Mouse (Mus musculus) urinary bladder, adult 18-20 months (tissue): ENCODE data around the gene Gsc.
"Not testable (repeated sequence)": the region's sequence is repeated elsewhere in the genome, so short reads cannot be mapped to it uniquely, and the experiment has no call there.

Experiments used
- DNase-seq, 2 experiments: peaks; one replicate each; pipeline ENCODE4 v3.0.0; 2022; ENCODE audit warnings: low spot score in 2 of 2, mixed read lengths in 2 of 2

Gsc gene

DNA sequence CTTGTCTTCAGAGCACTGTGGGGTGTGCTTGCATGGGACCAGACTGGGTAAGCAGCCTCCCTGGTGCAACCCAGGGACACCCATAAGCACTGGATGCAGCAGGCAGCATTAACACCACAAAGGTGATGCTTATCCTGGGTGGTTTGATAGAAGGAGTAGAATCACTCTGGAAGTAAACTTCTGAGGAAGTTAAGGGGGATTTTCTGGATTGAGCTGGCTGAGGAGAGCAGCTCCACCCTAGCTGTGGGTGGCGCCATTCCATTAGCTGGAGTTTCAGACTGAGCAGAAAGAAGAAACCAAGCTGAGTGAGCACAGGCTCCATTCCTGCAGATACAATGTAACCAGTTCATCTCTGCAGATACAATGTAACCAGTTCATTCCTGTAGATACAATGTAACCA, 20.1 kb downstream of the Gsc start:
- no peak for DNase-seq

DNA sequence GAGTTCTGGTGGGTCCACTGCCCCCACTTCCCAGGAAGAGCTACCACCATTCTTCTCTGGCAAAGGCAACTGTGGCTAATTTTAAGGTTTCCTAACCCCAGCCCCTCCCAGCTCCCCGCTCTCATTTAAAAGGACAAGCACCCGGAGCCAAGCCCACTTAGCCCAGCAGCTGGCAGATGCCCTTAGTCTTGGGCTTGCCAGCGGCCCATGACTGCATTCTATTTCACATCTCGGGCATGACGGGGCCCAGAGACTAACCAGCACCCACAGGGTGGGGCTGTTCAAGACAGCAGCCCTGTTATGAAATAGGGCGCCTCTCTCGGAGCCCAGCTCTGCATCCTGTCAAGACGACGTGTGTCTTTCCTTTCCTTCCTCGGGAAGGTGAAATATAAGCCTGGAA, 22.9 kb downstream of the Gsc start:
- DNase-seq: no peak

DNA sequence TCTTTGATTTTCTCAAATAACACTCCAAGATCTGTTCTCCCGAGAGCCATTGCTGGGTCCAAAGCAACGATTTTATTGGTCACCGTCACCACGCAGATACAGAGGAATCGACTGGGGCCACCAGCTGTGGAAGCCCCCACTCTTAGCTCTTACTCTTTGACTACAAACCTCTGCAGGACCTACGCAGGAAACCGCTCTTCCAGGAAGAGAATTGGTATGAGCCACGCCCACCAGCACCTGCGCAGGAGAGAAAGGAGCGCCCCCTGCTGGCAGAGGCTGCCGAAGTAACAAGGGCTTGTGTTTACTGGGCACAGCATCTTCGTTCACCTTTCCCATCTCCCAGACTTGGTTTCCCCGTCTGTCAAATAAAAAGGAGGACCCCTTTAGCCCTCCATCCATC, 25.0 kb downstream of the Gsc start:
- DNase-seq: peak in 1 of 2 experiments; percentile 28

DNA sequence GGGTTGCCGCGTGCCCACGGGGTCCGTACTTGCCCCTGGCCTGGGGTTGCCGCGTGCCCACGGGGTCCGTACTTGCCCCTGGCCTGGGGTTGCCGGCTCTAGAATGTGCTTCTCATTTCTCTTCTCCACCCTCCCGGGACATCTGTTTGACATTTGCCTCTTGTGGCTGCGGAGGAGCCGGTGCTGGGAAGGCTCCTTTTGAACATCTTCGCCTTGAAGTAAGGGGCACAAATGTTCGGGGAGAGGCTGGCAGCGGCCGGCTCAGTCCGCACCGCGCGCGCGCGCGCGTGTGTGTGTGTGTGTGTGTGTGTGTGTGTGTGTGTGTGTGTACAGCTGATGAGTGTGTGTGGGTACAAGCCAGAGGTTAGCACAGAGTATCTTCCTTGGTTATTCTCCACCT, 26.1 kb downstream of the Gsc start:
- not testable (repeated sequence) for DNase-seq

DNA sequence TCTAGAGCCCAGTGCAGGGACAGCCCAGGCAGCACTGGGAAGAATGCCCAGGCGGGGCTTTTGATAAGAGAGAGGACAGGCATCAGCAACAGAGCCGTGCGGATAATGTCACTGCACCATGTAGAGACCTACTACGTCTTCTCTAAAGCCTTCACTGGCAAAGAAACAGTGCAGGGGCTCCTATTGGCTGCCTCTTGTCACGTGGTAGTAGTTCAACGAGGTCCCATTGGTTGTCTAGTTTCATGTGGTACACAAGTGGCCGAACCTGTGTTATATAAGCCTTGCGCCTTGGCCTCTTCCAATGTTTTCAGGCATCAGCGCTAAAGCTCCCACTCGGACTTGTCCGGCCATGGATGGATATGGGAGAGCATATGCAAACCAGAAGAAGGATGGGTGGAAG, 29.4 kb downstream of the Gsc start:
- no peak for DNase-seq

DNA sequence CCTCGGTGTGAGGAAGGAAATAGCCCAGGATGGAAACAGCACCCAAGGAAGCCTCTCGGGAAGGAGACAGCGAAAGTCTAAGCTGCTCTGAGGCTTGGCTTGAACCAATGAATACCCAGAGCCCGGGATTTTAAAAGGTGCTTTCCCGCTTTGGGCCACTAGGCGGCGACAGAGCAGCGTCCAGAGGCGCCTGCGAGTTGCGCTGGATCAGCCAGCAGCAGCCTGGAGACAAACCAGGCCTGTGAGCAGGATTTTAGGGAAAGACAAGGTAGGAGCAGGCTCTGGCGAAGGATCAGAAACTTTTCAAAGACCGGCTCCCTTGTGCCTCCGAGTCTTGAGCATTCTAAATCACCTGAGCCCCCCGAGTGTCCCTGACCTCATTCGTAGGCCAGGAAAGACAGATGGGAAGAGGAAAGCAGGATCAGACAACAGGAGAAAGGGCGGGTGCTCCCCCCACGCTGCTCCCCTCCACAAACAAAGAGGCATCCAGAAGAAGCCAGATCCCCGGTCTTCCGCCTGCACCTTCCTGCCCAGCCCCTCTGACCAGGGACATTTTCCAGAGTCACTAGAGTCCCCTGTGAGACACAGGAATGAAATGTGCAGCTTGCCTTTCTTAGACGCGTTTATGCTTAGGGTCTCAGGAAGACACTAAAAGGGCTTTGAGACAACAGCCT, 32.9 kb downstream of the Gsc start:
- DNase-seq: peak; percentile 57 to 85

DNA sequence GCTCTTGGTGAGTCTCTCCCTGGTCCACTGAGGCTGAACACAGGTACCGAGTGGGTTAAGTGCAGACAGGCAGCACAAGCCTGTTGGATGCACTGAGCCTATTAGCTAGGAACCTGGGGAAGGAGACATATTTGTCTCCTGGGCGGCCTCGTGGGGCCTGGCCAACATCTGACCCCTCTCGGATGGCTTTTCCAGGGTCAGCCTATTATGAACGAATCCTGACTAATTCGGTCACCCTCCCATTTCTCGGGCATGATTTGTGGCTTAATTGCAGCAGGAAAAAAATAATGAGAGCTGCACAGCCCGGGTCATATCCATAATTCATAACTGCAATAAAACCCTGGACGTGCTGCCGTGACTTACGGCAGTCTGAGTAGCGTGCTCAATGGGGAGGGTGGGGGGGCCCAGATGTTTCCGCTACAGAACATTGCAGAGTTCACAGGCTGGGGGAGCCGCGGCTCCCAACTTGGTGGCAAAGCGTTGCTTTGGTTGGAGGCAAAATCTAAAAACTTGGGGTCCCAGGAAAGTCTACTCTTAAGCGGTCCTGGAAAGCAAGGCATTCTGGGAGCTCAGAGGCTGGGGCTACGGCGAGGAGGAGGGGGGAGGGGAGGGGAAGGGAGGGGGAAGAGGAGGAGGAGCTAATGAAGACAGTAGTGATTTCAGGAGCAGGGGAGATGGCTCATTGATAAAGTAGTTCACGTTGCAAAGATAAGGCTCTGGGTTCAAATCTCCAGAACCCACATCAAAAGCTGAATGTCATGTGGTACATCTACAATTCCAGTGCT, 39.0 kb downstream of the Gsc start:
- no peak for DNase-seq

DNA sequence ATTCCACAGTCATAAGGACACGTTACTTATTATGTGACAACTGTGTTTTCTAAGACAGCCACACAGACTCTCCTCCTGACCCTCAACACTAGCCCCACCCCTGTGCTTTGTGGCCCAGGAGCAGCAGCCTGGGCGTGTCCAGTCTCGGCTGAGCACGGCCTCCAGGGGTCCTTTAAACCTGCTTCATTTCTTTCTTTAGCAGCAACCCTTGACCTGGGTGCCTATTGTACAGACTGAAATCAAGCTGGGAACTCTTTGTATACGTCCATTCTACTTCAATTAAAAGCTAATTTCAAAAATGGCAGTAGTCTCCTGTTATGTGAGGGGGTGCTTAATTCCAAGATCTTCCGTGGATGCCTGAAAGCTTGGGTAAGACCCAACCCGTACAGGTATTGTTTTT, 39.9 kb downstream of the Gsc start:
- no peak for DNase-seq

DNA sequence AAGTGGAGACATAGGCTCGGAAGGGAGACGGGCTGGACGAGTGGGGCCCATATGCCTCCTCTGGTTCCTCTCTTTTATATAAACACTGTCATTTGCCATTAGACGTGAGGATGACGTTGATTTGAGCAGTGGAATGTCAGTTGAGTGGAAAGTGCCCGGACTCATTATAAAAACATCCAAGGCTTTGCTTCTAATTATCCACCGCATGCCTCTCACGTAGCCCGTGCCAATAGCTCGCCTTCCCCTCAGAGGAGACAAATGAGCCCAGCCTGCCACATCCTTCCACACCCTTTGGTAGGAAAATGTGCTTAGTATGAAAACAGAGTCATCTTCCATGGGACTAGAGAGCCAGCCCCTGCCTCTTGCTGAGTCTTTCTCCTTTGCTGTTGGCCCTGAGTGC, 41.8 kb downstream of the Gsc start:
- no peak for DNase-seq

DNA sequence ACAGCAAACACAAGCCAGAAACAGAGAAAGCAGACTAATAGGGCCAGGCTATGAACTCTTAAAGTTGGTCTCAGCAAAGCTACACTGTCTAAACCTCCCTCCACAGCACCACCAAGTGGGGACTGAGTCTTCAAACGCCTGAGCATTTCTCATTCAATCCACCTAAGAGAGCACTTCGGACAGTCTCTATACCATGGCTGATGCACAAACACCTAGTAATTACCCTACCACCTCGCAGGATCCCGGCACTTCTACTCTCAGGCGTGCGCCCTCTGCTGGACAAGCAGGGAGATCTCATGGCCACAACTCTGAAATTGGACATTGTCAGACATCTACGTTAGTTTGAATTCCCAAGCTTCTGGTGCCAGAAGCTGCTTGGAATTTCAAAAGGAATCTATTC, 46.2 kb downstream of the Gsc start:
- no peak for DNase-seq

DNA sequence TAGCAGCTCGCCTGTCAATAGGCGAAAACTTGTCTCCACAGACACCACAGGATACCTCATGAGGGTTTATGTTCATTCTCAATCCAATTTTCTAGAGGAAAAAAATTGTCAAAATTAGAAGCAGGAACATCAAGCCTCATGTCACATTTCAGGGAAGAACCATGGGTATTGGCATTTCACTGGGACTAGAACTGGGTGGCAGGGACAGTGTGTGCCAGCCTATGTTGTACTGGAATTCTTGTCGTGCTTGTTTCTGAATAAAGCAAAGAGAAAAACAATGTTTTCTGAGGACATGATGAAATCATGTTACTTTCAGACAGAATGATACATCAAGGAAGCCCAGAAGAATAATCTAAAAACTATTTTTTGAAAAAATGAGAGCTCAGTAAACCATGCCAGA, 47.5 kb downstream of the Gsc start:
- DNase-seq: no peak

DNA sequence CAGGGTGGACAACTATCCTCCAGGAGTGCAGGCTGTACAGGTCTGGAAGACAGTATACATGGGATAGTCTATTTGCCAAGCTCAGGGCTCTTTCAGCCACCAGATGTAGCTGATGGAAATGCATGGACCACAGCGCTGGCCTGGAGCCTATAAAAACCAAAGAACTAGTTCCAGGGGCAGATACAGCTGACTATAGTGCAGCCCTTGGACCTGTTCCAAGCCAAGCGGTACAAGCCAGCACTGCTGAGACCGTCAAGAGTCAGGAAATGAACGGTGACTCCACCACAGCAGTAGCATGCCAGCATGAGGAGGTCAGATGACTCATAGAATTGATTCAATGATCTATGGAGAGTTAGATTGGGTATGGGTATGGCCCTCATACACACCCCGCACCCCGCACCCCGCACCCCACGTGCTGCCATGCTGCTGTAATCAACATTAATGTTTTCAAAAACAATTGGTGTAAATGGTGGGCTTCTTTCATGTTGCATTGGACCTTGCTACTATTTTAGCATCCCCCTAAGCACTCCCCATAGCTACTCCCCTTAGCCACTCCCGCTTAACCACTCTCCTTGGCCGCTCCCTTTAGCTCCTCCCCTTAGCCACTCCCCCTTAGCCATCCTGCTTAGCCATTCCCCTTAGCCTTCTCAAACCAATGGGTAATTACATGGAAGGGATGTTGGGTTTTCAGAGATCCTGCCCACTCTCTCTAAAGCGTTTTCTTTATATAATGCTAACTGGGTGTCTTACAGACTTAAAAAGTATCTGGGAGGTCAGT, 50.3 kb downstream of the Gsc start:
- DNase-seq: no peak
